In genomic region chr1:140406631-140407288, GRCm38 (mm10) we compare ENCODE assay signal across 22 mouse cellular contexts.
A peak's percentile ranks its signal among the peaks of the same experiment; 100 is the strongest.
DNase-seq lines count a peak whose midpoint lies in the region; ATAC-seq and TF ChIP-seq lines count a peak whose summit lies in the region.
"Had no signal": no experiment of that assay in that cellular context is flagged by ENCODE, and none has a peak within 500 bp of the region (broad histone marks: within the 10 kb centered on the region; RNA-seq: fewer than 3 reads in every experiment).

No protein-coding gene starts in this region.

- H3K4me2 ChIP-seq in kidney, embryonic 14.5 days (replicated peaks; ENCODE audit: low read depth, low read length), result no peak overlapping the region
- H3K4me2 ChIP-seq in liver, embryonic 14.5 days (ENCODE audit: low read depth), result no peak overlapping the region
- no peak overlapping the region for H3K4me2 ChIP-seq in intestine, embryonic 15.5 days (replicated peaks)
- no peak overlapping the region for H3K4me2 ChIP-seq in liver, postnatal 0 days (ENCODE audit: low read depth, low read length)
- H3K4me2 ChIP-seq: forebrain, embryonic 13.5 days; heart, embryonic 13.5 days had no signal

- 58% methylated on average over 4 of the region's 4 CpGs for WGBS in kidney, adult 2 months
- WGBS in kidney, embryonic 14.5 days, result 86% methylated on average over 4 of the region's 4 CpGs
- WGBS in liver, embryonic 14.5 days (ENCODE audit: insufficient replicate concordance), result 56% methylated on average over 4 of the region's 4 CpGs
- 66% methylated on average over 4 of the region's 4 CpGs for WGBS in intestine, embryonic 15.5 days
- WGBS in liver, postnatal 0 days (ENCODE audit: insufficient replicate concordance), result 56% methylated on average over 4 of the region's 4 CpGs

- peaks cover 5% of the 10 kb centered on the region for H3K4me1 ChIP-seq in kidney, adult 2 months (ENCODE audit: control insufficient read depth, insufficient read depth, low read length)
- no peaks in the 10 kb centered on the region for H3K4me1 ChIP-seq in kidney, embryonic 14.5 days (ENCODE audit: control insufficient read depth, insufficient read depth, low read length)
- H3K4me1 ChIP-seq in liver, embryonic 14.5 days (replicated peaks; ENCODE audit: control insufficient read depth in 2 of 2, insufficient read depth in 2 of 2, low read length in 1 of 2), result no peaks in the 10 kb centered on the region
- H3K4me1 ChIP-seq in intestine, embryonic 15.5 days (replicated peaks), result no peaks in the 10 kb centered on the region
- H3K4me1 ChIP-seq in liver, postnatal 0 days (ENCODE audit: insufficient read depth), result no peaks in the 10 kb centered on the region
- H3K4me1 ChIP-seq: forebrain, embryonic 10.5 days; forebrain, embryonic 13.5 days; heart, embryonic 10.5 days; heart, embryonic 13.5 days had no signal

- no peak for TF ChIP-seq POLR2A in kidney, adult 2 months (IDR thresholded peaks at IDR 0.05; ENCODE audit: low read depth, low read length)

- no peak overlapping the region for H3K9ac ChIP-seq in kidney, embryonic 14.5 days (ENCODE audit: low read depth, low read length)
- H3K9ac ChIP-seq in liver, embryonic 14.5 days (replicated peaks), result no peak overlapping the region
- no peak overlapping the region for H3K9ac ChIP-seq in intestine, embryonic 15.5 days
- H3K9ac ChIP-seq in liver, postnatal 0 days (replicated peaks), result no peak overlapping the region
- H3K9ac ChIP-seq: forebrain, embryonic 13.5 days; heart, embryonic 13.5 days had no signal

- H3K27ac ChIP-seq in kidney, adult 2 months (ENCODE audit: insufficient read depth, low read depth, low read length), result no peak overlapping the region
- no peak overlapping the region for H3K27ac ChIP-seq in kidney, embryonic 14.5 days (ENCODE audit: low read depth, low read length)
- H3K27ac ChIP-seq in liver, embryonic 14.5 days, result no peak overlapping the region
- H3K27ac ChIP-seq in intestine, embryonic 15.5 days, result no peak overlapping the region
- H3K27ac ChIP-seq in liver, postnatal 0 days (ENCODE audit: low read depth), result no peak overlapping the region
- H3K27ac ChIP-seq: forebrain, embryonic 10.5 days; forebrain, embryonic 13.5 days; heart, adult 2 months; heart, embryonic 10.5 days; heart, embryonic 13.5 days had no signal

- no peaks in the 10 kb centered on the region for H3K36me3 ChIP-seq in kidney, adult 2 months (ENCODE audit: control insufficient read depth, insufficient read depth, low read length)
- H3K36me3 ChIP-seq in kidney, embryonic 14.5 days (ENCODE audit: control insufficient read depth, insufficient read depth, low read length), result no peaks in the 10 kb centered on the region
- H3K36me3 ChIP-seq in liver, embryonic 14.5 days (replicated peaks; ENCODE audit: control insufficient read depth, insufficient read depth, low read depth), result no peaks in the 10 kb centered on the region
- H3K36me3 ChIP-seq in intestine, embryonic 15.5 days, result no peaks in the 10 kb centered on the region
- no peaks in the 10 kb centered on the region for H3K36me3 ChIP-seq in liver, postnatal 0 days (replicated peaks; ENCODE audit: insufficient read depth, low read length)
- H3K36me3 ChIP-seq: forebrain, embryonic 10.5 days; heart, embryonic 10.5 days; heart, embryonic 13.5 days had no signal

- no peak overlapping the region for H3K4me3 ChIP-seq in kidney, adult 2 months (ENCODE audit: insufficient read depth, low read depth, low read length)
- no peak overlapping the region for H3K4me3 ChIP-seq in kidney, embryonic 14.5 days (ENCODE audit: low read length)
- no peak overlapping the region for H3K4me3 ChIP-seq in liver, embryonic 14.5 days (ENCODE audit: insufficient read depth in 1 of 2, low read depth in 2 of 2, low read length in 2 of 2)
- H3K4me3 ChIP-seq in intestine, embryonic 15.5 days (replicated peaks), result no peak overlapping the region
- no peak overlapping the region for H3K4me3 ChIP-seq in liver, postnatal 0 days (ENCODE audit: low read depth, low read length)
- H3K4me3 ChIP-seq: forebrain, embryonic 10.5 days; forebrain, embryonic 13.5 days; heart, adult 2 months; heart, embryonic 10.5 days; heart, embryonic 13.5 days had no signal

- DNase-seq in kidney, adult 2 months, result peak; percentile 62
- DNase-seq in liver, embryonic 14.5 days (ENCODE audit: low read depth in 3 of 3, low spot score in 3 of 3), result no peak
- DNase-seq in liver, result no peak
- DNase-seq in liver, postnatal 0 days, result no peak
- no peak for DNase-seq in T-cell, adult 2 months (ENCODE audit: low spot score)
- DNase-seq: adrenal gland, postnatal 10 days; adrenal gland, postnatal 36 days; cerebellum, adult 18-20 months; cerebellum, adult 9-10 months; cerebellum, postnatal 14 days; gastrocnemius, postnatal 10 days; gastrocnemius, postnatal 36 days; heart, adult 2 months; heart, postnatal 14 days; heart, postnatal 4 days had no signal

- no peak for TF ChIP-seq CTCF in kidney, adult 2 months (conservative IDR thresholded peaks at IDR 0.05; ENCODE audit: insufficient read depth, insufficient read length, low read depth, low read length)
- TF ChIP-seq CTCF in liver, embryonic 14.5 days (IDR thresholded peaks at IDR 0.05; ENCODE audit: low read depth), result no peak
- no peak for TF ChIP-seq CTCF in liver, postnatal 0 days (IDR thresholded peaks at IDR 0.05; ENCODE audit: low read depth)

- TF ChIP-seq EP300 in liver, embryonic 14.5 days (IDR thresholded peaks at IDR 0.05; ENCODE audit: low read depth), result no peak
- TF ChIP-seq EP300 in liver, postnatal 0 days (IDR thresholded peaks at IDR 0.05; ENCODE audit: low read depth), result peak; percentile 7; the same call in 1 of the 2 replicates

- no peak for ATAC-seq in kidney, embryonic 14.5 days (ENCODE audit: low FRiP score, low TSS enrichment)
- ATAC-seq in liver, embryonic 14.5 days (ENCODE audit: insufficient read depth), result peak; percentile 26; the same call in 1 of the 2 replicates
- ATAC-seq in intestine, embryonic 15.5 days, result peak; percentile 86
- peak; percentile 73 for ATAC-seq in liver, postnatal 0 days
- ATAC-seq: forebrain, embryonic 13.5 days; forebrain, embryonic 16.5 days had no signal

- H3K9me3 ChIP-seq in kidney, embryonic 14.5 days (ENCODE audit: control insufficient read depth, low read length), result no peaks in the 10 kb centered on the region
- H3K9me3 ChIP-seq in liver, embryonic 14.5 days (ENCODE audit: control insufficient read depth, low read length), result no peaks in the 10 kb centered on the region
- H3K9me3 ChIP-seq in intestine, embryonic 15.5 days, result no peaks in the 10 kb centered on the region
- no peaks in the 10 kb centered on the region for H3K9me3 ChIP-seq in liver, postnatal 0 days (ENCODE audit: low read length)
- H3K9me3 ChIP-seq: forebrain, embryonic 10.5 days; forebrain, embryonic 13.5 days; heart, embryonic 10.5 days; heart, embryonic 13.5 days had no signal

- H3K27me3 ChIP-seq in kidney, adult 2 months (replicated peaks; ENCODE audit: control insufficient read depth, insufficient read depth, low read length), result no peaks in the 10 kb centered on the region
- no peaks in the 10 kb centered on the region for H3K27me3 ChIP-seq in kidney, embryonic 14.5 days (ENCODE audit: control insufficient read depth, insufficient read depth, low read length)
- H3K27me3 ChIP-seq in liver, embryonic 14.5 days (ENCODE audit: control insufficient read depth, insufficient read depth, low read length), result no peaks in the 10 kb centered on the region
- H3K27me3 ChIP-seq in intestine, embryonic 15.5 days (replicated peaks), result no peaks in the 10 kb centered on the region
- no peaks in the 10 kb centered on the region for H3K27me3 ChIP-seq in liver, postnatal 0 days (ENCODE audit: insufficient read depth, low read length)
- H3K27me3 ChIP-seq: forebrain, embryonic 13.5 days; heart, embryonic 13.5 days had no signal
